Mouse (Mus musculus) urinary bladder, postnatal 36 days (tissue): ENCODE measurements around the gene Pwp2.
A peak's percentile ranks its signal among the peaks of the same experiment; 100 is the strongest.
"Not testable (repeated sequence)": the region's sequence is repeated elsewhere in the genome, so short reads cannot be mapped to it uniquely, and the experiment has no call there.

Experiments used
- DNase-seq, 2 experiments: peaks; one replicate each; pipeline ENCODE4 v3.0.0; 2022; ENCODE audit warnings: low spot score in 2 of 2, mixed read lengths in 1 of 2

Gene Pwp2

GRCm38 (mm10) chr10:78184531-78185380 lies at the start of gene Pwp2:
Gene Pwp2, minus strand, starts transcription at chr10:78185149.
- peak; percentile 80 to 90 for DNase-seq

DNA sequence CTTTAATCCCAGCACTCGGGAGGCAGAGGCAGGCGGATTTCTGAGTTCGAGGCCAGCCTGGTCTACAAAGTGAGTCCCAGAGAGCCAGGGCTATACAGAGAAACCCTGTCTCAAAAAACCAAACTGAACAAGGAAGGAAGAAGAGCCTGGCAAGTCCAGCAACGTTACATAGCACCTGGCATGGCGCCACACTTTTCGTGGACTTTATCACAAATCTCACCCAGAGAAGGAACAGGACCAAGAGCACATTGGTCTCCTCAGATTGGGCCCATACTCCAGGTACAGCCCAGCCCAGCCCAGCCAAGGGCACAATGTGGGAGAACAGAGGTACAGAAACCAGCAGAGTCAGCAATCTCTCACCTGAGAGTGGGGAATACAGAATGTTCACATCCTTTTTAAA lies 48.8 kb upstream of the Pwp2 start:
- no peak for DNase-seq

- no peak for DNase-seq
These were observed 48.2 kb upstream of the Pwp2 start for GRCm38 (mm10) chr10:78233161-78233560.

GRCm38 (mm10) chr10:78232301-78232980 lies 47.5 kb upstream of the Pwp2 start:
- no peak for DNase-seq

DNA sequence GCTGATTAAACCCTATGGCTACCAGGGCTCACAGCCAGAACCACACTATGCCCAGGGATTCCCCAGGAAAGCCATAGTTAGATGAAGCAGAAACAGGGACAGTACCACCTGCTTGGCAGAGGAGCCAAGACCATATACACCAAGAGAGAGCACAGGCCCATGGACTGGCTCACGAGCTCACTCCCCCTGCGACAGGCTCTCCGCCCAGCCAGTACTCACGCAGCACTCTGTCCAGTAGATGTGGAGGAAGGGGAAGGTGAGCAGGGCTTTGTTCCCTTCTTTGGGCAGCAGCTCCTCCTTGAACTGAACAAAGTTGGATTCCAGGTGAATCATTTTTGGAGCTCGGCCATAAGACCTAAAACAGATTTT lies 43.6 kb upstream of the Pwp2 start:
- DNase-seq = no peak

- no peak for DNase-seq
These were observed 43.1 kb upstream of the Pwp2 start for GRCm38 (mm10) chr10:78227875-78228559.

DNA sequence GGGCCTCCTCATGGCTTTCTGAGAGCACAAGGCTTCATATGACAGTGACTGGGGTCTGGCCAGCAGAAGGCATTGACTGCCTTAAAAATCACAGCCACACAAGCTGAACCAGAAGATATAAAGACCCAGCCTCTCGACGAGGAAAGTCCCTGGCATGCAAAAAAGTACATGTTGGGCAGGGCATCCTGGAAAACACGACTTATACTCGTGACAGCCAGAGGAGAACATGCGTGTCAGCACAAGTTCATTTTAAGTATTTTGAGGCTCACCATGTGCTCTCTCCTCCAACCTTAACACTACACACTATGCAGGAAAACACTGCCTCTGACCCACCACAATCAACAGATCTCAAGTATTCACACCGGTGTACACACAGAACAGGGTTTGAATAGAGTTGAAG lies 39.2 kb upstream of the Pwp2 start:
- DNase-seq = no peak

DNA sequence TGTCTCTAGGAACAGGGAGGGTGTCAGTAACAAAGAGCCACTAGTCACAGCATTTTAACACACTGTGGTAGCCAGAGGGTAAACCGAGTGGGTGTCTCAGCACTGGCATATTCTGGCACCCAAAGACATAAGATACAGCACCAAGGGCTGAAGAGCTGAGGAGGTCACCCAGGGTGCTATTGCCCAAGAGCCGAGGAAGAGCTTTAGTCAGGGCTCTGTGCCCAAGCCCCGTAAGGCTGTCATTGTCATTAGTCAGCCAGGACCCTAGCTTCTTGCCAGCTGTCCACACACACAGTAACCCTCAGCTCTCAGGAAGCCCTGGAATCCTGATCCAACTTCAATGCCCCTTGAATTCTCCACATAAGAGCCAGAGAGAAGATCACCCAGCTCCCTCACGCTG lies 38.0 kb upstream of the Pwp2 start:
- peak in 1 of 2 experiments; percentile 22 for DNase-seq

DNA sequence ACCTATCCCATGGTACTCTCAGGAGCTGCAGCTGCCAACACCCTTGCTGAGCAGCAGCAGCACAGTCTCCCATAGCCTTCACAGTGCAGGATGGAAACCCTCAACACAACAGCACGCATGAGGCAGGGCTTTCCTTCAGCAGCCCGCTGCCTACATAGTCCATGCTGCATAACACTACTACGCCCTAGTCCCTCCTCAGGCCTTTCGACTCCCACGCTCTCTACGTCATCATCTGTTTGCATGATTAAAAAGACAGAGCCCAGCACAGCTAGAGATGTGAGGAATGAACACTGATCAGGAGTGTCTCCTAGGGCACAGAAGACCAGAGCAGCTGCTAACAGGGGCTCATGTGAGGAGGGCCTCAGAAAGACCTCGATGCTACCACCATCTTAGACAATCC lies 36.4 kb upstream of the Pwp2 start:
- no peak for DNase-seq

- DNase-seq = no peak
These were observed 34.6 kb upstream of the Pwp2 start for GRCm38 (mm10) chr10:78219528-78219927.

DNA sequence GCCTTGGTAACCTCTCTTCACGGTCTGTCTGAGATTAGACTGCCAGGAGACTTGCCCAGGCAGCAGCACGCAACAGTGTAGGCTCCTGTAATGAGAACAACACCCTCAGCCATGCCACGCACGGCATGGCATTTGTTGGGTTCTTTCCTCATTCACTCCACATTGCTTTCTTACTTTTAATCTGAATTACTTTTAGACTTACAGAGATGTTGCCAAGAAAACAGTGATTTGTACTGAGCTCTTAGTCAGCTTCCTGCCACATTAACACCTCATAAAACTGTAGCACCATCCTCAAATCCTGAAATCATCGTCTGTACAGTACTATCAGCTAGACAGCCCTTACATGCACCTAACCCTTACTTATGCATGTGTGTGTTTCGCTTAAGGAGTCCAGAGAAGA lies 33.6 kb upstream of the Pwp2 start:
- DNase-seq = no peak

DNA sequence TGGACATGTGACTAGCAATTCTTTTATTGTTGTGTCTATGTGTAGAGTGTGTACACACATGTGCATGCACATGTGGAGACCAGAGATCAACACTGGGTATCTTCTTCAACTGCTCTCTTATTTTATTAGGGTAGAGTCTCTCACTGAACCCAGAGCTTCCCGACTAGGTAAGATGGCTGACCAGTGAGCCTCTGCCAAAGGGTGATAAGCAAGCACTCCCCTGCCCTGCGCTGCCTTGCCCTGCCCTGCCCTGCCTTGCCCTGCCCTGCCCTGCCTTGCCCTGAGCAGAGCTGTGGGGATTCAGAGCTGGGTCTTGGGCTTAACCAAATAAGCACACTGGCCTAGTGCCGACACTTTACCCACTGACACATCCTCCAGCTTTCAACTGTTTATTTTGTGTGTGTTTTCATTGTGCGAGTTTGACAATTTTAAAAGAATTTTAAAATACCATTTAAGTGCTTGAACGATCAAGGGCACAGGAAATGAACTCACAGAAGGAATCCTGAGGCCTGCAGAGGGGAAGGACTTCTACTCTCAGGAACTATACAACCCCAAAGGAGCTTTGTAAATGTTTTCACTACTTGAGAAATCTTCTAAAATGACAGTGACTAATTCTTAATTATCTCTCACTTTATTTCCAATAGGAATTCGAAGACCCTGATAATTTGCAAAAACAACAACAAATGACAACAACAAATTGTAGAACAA lies 31.6 kb upstream of the Pwp2 start:
- no peak for DNase-seq

- no peak for DNase-seq
These were observed 29.4 kb upstream of the Pwp2 start for GRCm38 (mm10) chr10:78214371-78214770.

- DNase-seq = no peak
These were observed 26.4 kb upstream of the Pwp2 start for GRCm38 (mm10) chr10:78211311-78211710.

DNA sequence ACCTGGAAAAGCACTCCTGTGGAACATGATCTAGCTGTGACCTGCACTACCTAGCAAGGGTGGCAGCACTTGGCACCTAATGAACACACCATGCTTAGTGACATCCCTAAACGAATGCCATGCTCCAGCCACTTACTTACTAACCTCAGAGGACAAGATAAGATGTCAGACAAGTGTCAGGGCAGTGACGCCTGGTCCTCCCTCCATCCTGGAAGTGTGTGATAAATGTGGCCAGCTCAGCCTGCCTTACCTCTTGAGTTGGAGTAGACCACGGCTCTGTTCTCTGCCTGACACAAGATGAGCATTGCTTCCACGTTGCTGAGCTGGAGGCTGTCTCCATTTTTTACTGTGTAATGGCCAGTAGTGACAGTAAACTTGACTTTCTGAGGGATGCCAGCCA lies 16.2 kb upstream of the Pwp2 start:
- no peak for DNase-seq

- no peak for DNase-seq
These were observed 8.0 kb upstream of the Pwp2 start for GRCm38 (mm10) chr10:78192933-78193332.

GRCm38 (mm10) chr10:78186076-78186475 lies 1.1 kb upstream of the Pwp2 start:
- DNase-seq = not testable (repeated sequence)

GRCm38 (mm10) chr10:78185381-78185725 lies 404 bp upstream of the Pwp2 start:
- DNase-seq = no peak

GRCm38 (mm10) chr10:78183577-78183976 lies 1.4 kb downstream of the Pwp2 start:
- no peak for DNase-seq

GRCm38 (mm10) chr10:78182321-78182720 lies 2.6 kb downstream of the Pwp2 start:
- DNase-seq = no peak

DNA sequence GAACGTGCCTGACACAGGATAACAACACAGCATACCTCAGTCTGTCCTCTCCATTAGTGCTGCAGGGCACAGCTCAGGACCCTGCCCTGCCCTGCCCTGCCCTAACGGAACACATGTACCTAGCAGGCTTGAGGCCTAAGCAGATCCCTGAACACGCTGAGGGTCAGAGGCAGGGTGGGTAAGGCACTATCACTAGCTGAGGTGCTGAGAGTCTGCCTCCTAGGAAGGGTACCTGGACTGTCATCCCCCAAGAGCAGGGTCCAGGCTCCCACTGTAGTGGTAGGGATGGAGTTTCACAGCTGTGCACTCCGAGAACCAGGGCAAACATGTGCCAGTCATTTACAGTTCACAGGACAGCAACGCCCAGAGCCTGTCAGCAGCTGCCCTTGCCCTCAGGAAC lies 10.5 kb downstream of the Pwp2 start:
- DNase-seq = no peak

GRCm38 (mm10) chr10:78171581-78171980 lies 13.4 kb downstream of the Pwp2 start:
- no peak for DNase-seq
